Mouse (Mus musculus) adrenal gland, postnatal 4 days (tissue): Measurements from ENCODE around the gene Yae1d1. TPM values are rescaled to one million over a fixed set of nuclear protein-coding genes. Genes with fewer than 3 reads are reported as not detected.

Experiments
- total RNA-seq, 2 experiments: library from RNA; stranded (reverse); gene quantifications; 2 replicates each; pipeline ENCODE4 v1.2.3; 2021

Gene Yae1d1
- total RNA-seq, 2 experiments from 2014 or later = 28.2 to 29.4 TPM

Other genes starting within 250 kb of the Yae1d1 start
- gene Cdk13, start 188.3 kb downstream of the Yae1d1 start, total RNA-seq = 10 to 100 TPM; 62.6 to 68.6 TPM
- 10 to 100 TPM; 54.2 to 55.2 TPM for gene Rala, start 49.1 kb downstream of the Yae1d1 start, total RNA-seq